Mouse (Mus musculus) cerebellum, adult 11 months (tissue): Measurements from ENCODE around the gene Themis2.

Experiments
- DNase-seq: peaks from one replicate; pipeline ENCODE4 v3.0.0; 2022

The Themis2 gene

DNA sequence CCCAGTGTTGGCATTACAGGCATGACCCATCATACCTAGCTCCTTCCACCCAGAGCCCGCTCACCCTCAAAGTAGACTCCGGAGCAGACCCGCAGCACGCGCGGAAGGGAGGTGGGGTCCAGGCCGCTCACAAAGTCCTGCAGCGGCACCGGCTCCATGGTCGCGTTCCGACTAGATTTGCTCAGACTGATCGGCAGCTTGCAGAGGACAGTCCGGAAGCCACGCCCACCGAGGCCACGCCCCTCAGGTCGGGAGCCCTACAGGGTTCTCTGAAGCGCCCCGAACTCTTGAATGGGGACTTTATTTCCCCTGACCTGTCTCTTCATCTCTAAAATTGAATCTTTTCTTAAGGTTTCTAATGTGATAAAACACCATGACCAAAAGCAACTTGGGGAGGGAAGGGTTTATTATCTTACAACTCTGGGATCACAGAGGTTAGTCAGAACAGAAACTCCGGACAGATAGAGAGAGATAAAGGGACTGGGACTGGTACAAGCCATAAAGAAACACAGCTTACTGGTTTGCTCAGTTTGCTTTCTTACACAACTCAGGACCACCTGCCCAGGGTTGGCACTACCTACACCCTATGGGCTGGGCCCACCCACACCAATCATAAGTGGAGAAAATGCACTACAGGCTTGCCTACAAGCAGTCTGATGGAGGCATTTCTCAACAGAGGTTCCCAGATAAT is at the start of gene Themis2:
Gene Themis2 (minus strand): TSS at position 192 of the 691 bp plus-strand sequence.
- peak; percentile 3 for DNase-seq

DNA sequence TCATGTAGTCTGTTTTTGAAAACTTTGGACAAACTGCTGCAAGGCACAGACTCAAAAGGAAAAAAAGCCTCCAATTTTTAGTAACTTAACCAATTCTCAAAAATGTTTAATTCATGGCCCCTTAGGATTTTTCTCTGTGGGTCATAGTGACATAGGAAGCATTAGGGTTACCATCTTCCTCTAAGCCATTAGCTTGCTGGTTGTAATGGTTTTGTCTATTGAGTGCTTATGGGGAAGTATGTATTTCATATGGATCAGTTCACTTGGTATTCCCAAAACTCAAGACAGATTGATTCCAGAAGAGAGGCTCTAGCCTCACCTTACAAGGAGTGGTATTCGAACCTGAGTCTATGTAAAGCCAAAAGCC is 47.5 kb upstream of the Themis2 start:
- DNase-seq = no peak

DNA sequence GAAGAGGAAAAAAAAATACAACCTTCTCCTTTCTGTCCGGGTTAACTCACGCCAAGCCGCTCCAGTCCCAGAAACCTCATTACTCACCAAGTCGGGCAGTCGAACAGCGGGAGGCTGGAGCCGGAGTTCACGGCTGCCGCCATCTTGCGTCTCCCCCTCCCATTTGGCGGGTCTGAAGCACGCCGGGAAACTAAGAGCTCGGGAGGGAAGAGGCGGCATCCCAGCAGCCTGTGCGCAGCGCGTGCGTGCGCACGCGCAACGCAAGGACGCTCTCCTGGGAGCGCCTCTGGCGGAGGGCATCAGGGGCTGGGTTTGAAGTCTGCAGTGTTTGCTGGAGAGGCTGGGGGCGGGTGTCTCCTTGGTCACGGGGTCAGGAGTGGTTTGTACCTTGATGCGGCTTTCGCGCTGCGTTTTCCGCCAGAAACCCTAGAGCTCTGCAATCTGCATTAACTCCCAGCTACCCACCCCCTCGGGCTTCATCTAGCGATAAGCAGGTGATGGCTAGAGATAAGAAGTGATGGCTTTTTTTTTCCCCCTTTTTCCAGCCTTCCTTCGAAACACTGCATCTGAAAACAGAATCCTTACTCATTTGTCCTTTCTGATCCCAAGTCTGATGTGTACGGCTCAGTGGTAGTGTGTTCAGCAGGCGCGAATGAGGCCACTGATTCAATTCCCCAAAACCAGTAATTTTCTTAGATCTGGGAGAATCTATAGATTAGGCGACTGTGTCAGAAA is 47.0 kb upstream of the Themis2 start, which contains the start of gene Ppp1r8:
Gene Ppp1r8 (minus strand): TSS at position 200 of the 735 bp plus-strand sequence.
- DNase-seq = peak; percentile 84

DNA sequence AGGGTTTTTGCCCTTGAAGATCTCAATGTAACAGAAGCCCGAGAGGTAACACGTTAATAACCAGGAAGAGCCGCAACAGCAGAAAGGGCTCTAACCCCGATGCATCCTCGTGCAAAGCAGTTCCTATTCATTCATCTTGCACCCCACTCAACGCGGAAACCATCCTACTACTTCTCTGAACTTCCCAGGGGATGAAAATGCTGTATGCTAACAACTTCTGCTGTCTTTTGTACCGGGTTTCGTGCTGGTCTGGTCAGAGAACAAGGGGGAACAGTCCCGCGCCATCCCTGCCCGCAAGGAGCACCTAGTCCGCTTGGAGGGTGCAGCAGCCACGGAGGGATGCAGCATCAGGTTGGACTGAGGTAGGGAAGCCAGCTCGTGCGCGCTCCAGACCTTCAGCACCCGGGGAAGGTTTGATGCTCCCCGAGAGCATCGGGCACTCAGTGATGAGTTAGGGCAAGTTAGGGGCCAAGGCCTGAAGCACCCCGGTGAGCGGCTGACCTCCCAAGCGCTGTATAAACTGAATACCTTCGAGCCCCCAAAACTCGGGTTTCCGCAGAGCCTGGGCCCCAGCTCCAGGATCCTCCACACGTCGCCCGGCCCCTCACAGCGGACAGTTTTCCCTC is 46.2 kb upstream of the Themis2 start:
- DNase-seq = peak; percentile 18

DNA sequence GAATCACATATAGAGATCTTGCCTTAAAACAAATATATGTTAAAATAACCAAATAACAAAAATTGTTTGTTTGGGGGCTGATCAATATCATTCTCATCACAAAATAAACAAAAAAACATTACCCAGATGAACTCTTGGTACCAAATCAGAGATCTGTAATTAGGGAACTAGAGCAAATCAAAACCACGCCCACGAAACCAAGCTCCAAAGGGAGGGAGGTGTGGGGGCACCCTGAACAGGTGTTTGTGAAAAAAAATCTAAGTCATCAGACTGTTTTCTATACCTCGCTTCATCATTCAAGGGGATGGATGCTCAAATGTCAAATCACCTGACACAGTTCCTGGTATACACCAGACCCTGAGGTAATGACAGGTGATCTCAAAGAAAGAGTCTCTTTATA is 45.3 kb upstream of the Themis2 start:
- DNase-seq = no peak

DNA sequence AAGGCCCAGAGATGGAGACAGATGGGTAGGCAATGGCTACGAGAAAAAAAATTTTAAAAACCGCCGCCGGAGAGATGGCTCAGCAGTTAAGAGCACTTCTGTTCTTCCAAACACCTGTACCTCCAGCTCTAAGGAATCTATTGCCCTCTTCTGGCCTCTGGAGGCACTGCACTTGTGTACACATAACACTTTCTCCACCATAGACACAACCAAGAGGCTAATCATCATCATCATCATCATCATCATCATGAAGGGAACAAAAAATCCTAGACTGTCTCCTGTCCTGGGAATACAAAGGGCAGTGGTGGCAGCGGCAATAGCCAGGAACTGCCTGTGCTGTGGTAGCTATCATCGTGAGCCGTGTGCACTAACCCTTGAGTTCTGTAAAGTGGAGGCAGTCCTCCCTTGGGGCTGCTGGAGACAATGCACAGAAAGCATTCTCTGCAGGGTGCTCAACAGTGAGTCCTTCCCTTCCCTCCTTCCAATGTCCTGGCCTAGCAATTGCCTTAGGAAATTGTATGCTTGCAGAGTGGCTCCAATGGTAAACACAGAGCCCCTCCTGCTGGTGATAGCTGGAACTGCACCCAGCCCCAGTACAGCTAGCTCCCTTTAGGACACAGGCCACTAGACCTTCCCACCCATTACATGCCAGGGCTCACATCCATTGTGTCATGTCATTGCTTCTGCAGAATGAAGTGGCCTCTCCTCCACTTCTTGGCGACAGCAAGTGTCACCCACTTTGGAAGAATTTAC is 27.6 kb upstream of the Themis2 start:
- no peak for DNase-seq

DNA sequence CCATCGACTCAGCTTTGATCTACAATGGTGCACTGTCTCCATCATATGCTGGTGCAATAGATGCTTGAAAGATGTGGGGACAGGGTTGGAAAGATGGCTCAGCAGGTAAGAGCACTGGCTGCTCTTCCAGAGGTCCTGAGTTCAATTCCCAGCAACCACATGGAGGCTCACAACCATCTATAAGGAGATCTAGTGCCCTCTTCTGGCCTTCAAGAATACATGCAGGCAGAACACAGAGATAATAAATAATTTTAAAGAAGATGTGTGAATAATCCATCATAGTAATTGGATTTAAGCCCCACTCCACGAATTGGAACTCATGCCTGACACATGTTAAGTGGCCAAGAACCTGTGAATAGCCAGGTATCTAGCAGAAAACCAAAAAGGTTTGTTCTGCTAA is 22.3 kb upstream of the Themis2 start:
- no peak for DNase-seq

DNA sequence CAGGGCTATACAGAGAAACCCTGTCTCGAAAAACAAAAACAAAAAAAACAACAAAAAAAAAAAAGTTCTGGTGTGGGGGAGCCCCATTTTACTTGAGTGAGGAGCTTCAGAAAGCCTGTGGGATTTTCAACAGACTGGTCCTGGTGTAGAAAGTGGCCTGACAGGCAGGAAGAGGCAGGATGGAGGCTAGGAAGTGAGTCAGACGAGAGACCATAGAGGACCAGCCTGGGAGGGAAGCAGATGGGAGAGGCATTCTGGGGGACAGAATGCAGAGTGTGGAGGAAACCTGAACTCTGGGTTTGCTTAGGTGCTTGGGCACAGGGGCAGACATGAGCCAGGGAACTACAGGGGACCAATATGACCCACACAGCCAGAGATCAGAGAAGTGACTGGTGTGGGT is 20.7 kb upstream of the Themis2 start:
- DNase-seq = no peak

DNA sequence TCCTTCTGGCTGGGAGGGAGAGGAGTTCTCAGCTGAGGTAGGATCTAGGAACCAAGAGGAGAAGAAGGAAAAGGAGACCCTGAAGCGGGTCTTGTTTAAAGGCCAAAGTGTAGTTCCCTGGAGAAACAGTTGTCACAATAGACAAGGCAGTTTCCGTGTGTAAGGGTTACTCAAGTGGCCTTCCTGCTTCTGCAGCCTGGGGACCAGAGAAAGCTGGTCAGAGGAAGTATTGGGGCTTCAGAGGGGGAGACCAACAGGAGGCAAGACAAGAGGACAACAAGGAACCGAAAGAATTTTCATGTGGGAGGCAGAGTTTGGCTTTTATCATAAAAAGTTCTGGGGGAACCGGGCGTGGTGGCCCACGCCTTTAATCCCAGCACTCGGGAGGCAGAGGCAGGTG is 20.2 kb upstream of the Themis2 start:
- DNase-seq = no peak

DNA sequence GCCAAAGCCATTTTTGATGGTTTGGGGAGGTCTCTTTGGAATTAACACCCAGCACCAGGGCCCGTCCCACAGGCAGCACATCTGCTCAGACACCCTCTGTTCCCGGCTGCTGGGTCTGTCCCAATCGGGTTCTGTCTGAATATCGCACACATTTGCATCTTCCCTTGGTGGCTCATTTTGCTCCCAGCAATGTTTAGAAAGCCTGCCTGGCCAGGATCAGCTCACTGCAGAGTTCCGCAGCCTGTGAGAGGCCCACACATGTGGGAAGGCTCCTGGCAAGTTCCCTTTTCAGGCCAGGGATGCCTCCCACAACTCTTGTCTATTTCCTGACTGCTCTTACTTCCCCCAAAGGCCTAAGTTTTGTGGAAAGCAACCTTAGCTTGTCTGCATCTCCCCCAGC is 13.4 kb upstream of the Themis2 start:
- DNase-seq = no peak

DNA sequence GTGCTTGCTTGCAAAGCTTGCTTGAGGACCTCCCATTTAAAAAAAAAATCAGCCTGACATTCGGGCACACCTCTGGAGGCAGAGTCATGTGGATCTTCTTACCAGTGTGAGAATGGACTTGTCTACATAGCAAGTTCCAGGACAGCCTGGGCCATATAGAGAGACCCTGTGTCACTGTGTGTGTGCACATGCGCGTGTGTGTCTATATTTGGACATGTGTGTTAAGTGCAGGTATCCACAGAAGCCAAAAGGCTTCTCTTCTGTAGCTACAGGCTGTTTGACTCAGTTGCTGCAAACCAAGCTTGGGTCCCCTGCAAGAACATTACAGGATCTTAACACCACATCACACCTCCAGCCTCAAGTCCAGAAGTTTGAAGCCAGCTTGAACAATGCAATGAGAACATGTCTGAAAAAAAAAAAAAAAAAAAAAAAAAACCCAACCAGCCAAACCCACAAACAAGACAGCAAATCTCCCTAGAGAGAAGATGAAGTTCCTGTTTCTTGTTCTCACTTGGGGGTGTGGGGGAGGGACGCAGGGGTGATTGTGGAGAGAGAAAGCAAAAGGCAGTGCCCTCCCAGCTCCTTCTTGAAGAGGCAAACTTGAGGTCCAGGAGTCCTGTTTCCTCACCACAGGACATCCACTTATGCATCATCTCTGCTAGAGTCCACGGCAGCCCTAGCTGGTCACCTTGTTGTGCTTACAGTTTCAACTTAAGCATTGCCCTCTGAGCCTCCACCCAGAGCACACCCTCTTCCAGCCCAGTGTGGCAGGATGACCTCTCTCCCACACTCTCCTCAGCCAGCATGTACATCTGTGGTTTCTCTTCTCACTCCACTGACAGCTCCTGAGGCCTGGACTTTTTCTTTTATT is 11.8 kb upstream of the Themis2 start:
- no peak for DNase-seq

DNA sequence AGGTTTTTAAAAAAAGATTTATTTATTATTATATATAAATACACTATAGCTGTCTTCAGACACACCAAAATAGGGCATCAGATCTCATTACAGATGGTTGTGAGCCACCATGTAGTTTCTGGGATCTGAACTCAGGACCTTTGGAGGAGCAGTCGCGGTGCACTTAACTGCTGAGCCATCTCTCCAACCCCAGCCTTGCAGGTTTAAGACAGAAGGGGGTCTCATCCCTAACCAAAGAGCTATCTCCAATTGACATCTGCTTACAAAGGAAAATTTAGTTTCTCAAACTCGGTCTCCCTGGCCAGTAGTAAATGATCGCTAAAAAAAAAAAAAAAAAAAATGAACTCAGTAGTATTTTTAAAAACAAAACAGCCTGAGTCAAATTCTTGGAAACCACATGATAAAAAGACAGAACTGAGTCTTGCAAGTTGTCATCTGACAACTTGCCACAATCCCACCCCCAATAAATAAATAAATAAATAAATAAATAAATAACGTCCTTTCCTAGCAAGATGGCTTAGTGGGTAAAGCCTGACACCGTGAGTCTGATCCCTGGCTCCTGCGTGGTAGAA is 10.5 kb upstream of the Themis2 start:
- DNase-seq = no peak

DNA sequence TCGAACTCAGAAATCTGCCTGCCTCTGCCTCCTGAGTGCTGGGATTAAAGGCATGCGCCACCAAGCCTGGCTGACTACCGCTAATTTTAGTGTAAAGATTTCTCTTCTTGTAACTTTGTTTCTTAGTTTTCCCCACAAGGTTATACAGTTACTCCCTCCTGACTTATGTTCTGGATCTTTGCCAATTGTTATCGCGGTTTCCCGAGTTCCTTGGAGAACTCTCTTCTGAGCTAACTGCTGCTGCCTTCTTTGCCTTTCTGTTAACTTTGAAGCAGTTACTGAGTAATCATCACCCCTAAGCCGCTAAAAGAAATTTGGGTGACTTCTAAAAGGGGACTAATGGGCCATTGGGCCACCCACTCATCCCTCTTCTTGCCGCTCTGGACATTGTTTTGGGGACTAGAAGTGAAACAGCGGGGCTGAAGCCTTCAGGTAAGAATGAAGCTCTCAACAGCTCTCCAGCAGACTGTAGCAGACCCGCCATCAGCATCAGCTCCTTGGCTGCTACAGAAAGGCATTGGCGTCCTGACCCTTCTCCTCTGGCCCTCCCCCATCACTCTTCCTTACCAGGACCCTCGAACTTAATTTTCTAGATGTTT is 9.5 kb upstream of the Themis2 start:
- no peak for DNase-seq

DNA sequence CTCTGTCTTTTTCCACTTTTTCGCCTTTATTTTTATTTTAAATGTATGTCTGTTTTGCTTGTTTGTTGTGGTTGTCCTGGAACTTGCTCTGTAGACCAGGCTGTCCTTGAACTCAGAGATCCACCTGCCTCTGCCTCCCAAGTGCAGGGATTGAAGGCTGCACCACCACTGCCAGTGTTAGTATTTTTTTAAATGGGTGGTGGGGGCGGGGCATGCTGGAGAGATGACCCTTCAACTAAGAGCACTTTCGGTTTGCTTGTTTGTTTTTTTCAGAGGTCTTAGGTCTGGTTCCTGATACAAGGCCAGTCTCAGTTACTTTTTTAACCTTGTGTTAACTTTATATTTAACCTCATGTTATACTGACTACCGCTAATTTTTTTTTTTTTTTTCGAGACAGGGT is 9.0 kb upstream of the Themis2 start:
- DNase-seq = no peak

DNA sequence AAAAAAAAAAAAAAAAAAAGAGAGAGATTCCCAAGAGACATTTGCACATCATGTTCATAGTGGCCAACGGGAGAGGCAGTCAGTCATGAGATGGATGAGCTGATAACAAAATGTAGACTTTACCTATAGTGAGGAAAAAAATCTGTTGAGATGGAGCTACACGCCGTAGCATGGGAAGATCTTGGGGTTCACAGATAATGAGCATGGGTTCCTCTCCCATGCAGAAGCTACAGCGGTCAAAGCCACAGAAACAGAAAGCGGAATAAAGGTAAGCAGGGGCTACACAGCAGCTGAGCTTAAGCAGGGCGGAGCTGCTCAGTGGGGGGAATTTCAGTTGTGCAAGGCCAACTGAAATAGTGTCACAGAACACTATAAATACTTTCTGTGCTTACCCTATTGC is 8.1 kb upstream of the Themis2 start:
- DNase-seq = no peak

DNA sequence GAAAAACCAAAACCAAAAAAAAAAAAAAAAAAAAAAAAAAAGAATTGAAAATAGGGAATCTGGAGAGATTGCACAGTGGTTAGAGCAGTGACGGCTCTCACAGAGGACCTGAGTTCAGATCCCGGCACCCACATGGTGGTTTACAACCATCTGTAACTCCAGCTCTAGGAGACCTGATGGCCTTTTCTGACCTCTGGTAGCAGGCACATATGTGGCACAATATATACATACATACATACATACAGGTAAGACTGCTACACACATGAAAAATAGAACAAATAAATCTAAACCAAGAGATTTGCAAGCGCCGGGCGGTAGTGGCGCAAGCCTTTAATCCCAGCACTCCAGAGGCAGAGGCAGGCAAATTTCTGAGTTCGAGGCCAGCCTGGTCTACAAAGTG is 7.7 kb upstream of the Themis2 start:
- DNase-seq = no peak

DNA sequence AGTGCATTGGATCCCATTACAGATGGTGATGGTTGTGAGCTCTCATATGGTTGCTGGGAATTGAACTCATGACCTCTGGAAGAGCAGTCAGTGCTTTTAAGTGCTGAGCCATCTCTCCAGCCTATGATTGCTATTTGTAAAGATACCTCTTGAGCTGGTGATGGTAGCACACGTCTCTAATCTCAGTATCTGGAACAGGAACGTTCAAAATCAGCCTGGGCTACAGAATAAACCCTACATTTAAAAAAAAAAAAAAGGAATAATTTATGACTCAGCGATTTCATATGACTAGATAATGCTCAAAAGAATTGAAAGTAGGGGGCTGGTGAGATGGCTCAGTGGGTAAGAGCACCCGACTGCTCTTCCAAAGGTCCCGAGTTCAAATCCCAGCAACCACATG is 7.0 kb upstream of the Themis2 start:
- DNase-seq = no peak

DNA sequence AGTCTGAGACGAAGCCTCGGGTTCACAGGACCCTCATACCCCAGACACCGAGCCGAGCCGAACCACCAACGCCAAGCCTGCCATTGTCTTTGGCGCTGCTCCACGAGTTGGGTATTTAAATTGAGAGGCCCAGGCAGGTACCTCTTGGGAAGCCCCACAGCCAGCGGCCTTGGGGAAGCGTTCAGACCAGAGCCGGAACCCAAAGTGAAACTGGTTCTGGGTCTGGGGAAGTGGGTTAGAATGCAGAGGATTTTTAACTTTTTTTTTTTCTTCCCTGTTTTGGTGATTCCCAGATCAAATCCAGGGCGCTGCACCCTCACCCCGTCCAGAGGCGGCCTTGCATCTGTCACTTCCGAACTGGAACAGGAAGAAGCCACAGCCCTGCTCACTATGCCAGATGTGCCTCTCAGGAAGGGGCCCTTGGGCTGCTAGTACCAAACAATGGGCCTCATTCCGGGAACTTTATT is 6.0 kb upstream of the Themis2 start:
- DNase-seq = no peak

DNA sequence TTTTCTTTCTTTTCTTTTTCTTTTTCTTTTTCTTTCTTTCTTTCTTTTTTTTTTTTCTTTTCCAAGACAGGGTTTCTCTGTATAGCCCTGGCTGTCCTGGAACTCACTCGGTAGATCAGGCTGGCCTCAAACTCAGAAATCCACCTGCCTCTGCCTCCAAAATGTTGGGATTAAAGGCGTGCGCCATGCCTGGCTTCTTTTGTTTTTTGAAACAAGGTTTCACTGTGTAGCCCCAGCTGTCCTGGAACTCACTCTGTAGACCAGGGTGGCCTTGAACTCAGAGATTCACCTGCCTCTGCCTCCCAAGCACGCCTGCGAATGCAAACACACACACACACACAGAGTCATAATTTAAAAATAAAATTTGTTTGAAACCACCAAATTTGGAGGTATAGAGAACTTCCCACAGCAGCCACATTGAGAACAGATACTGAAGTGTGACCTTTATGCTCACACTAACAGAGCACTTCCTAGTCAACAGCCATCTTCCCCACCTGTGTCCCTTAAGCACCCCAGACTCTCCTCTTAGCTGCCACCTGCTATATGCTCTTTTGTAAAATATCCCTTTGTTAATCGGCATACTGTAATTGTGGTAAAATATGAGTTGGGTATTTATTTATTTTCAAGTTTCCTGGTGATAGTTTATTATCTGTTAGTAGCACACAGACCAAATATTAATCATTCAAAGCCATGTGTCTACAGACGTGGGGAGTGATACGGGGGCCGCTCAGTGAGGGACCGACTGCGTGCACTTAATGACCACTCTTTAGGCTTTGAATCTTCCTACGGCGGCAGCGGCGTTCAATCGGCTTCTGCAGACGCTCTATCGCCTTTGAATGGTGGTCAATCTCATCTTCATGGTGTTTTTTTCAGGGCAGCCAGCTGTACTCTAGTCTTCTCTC is 5.2 kb upstream of the Themis2 start:
- DNase-seq = no peak

DNA sequence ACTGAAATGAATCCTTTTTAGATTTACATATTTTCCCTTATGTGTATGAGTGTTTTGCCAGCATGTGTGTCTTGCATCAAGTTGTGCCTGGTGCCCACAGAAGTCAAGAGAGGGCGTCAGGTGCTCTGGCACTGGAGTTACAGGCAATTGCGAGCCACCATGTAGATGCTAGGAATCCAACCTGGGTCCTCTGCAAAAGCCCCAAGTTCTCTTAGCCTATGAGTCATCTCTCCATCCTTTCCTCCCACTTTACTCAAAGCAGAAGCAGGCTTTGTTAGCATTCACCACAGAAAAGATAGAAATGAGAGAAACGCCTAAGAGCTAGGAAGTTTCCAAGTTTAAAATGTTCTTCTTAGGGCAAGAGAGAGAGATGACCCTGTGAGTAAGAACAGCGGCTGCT is 3.7 kb upstream of the Themis2 start:
- no peak for DNase-seq
